ENCODE assay signal across 8 mouse cellular contexts in genomic region chr16:32164396-32165027, GRCm38 (mm10). TPM values are rescaled to one million over a fixed set of nuclear protein-coding genes. Genes with fewer than 3 reads are reported as not detected.
DNase-seq lines count a peak whose midpoint lies in the region; TF ChIP-seq lines count a peak whose summit lies in the region.

No protein-coding gene starts in this region.

- 70% methylated on average over 19 of the region's 19 CpGs for WGBS in kidney, adult 2 months
- 71% methylated on average over 19 of the region's 19 CpGs for WGBS in embryonic facial prominence, embryonic 10.5 days

- DNase-seq in kidney, adult 2 months = no peak
- DNase-seq in kidney, postnatal 14 days = no peak
- DNase-seq in embryonic facial prominence, embryonic 10.5 days (ENCODE audit: low spot score) = no peak
- DNase-seq in induced T-regulatory cell, adult 2 months (ENCODE audit: low read depth) = peak; percentile 55
- DNase-seq in lung, postnatal 4 days = peak; percentile 34 to 35
- DNase-seq in thymus, postnatal 10 days (ENCODE audit: low spot score in 2 of 2) = peak; percentile 16 to 27
- DNase-seq in adrenal gland, adult 18-20 months (ENCODE audit: low spot score in 2 of 2) = no peak
- no peak for DNase-seq in gastrocnemius, adult 18-20 months (ENCODE audit: low spot score)

- peaks cover 5% of the 10 kb centered on the region; the same call in 1 of the 2 replicates for H3K4me1 ChIP-seq in kidney, adult 2 months (ENCODE audit: control insufficient read depth, insufficient read depth, low read length)
- H3K4me1 ChIP-seq in embryonic facial prominence, embryonic 10.5 days = peaks cover 24% of the 10 kb centered on the region

- TF ChIP-seq POLR2A in kidney, adult 2 months (IDR thresholded peaks at IDR 0.05; ENCODE audit: low read depth, low read length) = no peak

- H3K27ac ChIP-seq in kidney, adult 2 months (ENCODE audit: insufficient read depth, low read depth, low read length) = peak overlapping the region; percentile 15; the same call in 1 of the 2 replicates
- H3K27ac ChIP-seq in embryonic facial prominence, embryonic 10.5 days (replicated peaks) = peak overlapping the region; percentile 79; the same call in 1 of the 2 replicates

- H3K9me3 ChIP-seq in embryonic facial prominence, embryonic 10.5 days = no peaks in the 10 kb centered on the region

- no peak for TF ChIP-seq CTCF in kidney, adult 2 months (conservative IDR thresholded peaks at IDR 0.05; ENCODE audit: insufficient read depth, insufficient read length, low read depth, low read length)

- H3K4me3 ChIP-seq in kidney, adult 2 months (ENCODE audit: insufficient read depth, low read depth, low read length) = peak overlapping the region; percentile 53
- H3K4me3 ChIP-seq in embryonic facial prominence, embryonic 10.5 days = peak overlapping the region; percentile 61

- no peaks in the 10 kb centered on the region for H3K36me3 ChIP-seq in kidney, adult 2 months (ENCODE audit: control insufficient read depth, insufficient read depth, low read length)
- H3K36me3 ChIP-seq in embryonic facial prominence, embryonic 10.5 days (replicated peaks) = no peaks in the 10 kb centered on the region

- no peaks in the 10 kb centered on the region for H3K27me3 ChIP-seq in kidney, adult 2 months (replicated peaks; ENCODE audit: control insufficient read depth, insufficient read depth, low read length)
- peaks cover 27% of the 10 kb centered on the region for H3K27me3 ChIP-seq in embryonic facial prominence, embryonic 10.5 days (replicated peaks; ENCODE audit: low read depth, poor library complexity, severe bottlenecking)

RNA-seq across cellular contexts. Expression of gene Nrros, which starts 0.9 kb away (rescaled TPM):
- polyA plus RNA-seq in kidney, adult 2 months (2012; rRNA removed) = 7.9 and 11.6 TPM in 2 replicates
- polyA plus RNA-seq in embryonic facial prominence, embryonic 10.5 days (2016; fragmentation: Nextera tagmentation; extraction: Ambion mirVana) = 7.3 and 8.1 TPM in 2 replicates
- total RNA-seq in adrenal gland, adult 18-20 months (2021) = 1 to 10 TPM; 4.6 to 7.4 TPM
- total RNA-seq in gastrocnemius, adult 18-20 months (2021) = 1 to 10 TPM; 1.3 to 2.1 TPM

RNA-seq across cellular contexts. Expression of gene Bex6, which starts 15.1 kb away (rescaled TPM):
- not detected in 2 replicates for polyA plus RNA-seq in kidney, adult 2 months (2012; rRNA removed)
- not detected in 2 replicates for polyA plus RNA-seq in embryonic facial prominence, embryonic 10.5 days (2016; fragmentation: Nextera tagmentation; extraction: Ambion mirVana)
- total RNA-seq in adrenal gland, adult 18-20 months (2021) = not detected
- not detected for total RNA-seq in gastrocnemius, adult 18-20 months (2021)

Comparison
In these comparisons a context has a peak if more than half of its experiments do, and no peak if none do; other contexts are left out.
1. DNase-seq: peak in induced T-regulatory cell, adult 2 months (single experiment), lung, postnatal 4 days (2 of 2) and thymus, postnatal 10 days (2 of 2); none in kidney, adult 2 months (single experiment), kidney, postnatal 14 days (single experiment), embryonic facial prominence, embryonic 10.5 days (single experiment), adrenal gland, adult 18-20 months (0 of 2) and gastrocnemius, adult 18-20 months (single experiment).